Mouse (Mus musculus): ENCODE data around the gene Sowahc. TPM values are rescaled to one million over a fixed set of nuclear protein-coding genes. Genes with fewer than 3 reads are reported as not detected.

Sowahc gene
- 11.2 and 12.3 TPM in 2 replicates for polyA plus RNA-seq (2016; fragmentation: Nextera tagmentation; extraction: Ambion mirVana)

- peak within 1 kb of the TSS; percentile 80 for H3K4me3 ChIP-seq
- H3K9me3 ChIP-seq: no peaks in the 10 kb centered on the region
- H3K36me3 ChIP-seq: peaks cover 11% of the 10 kb centered on the region; the same call in 1 of the 2 replicates
- WGBS: under 1% methylated on average over 84 of the region's 84 CpGs
- H3K27me3 ChIP-seq (ENCODE audit: insufficient read depth, poor library complexity, severe bottlenecking): peaks cover 4% of the 10 kb centered on the region; the same call in 1 of the 2 replicates
- peak; percentile 96 for DNase-seq (ENCODE audit: low spot score)
- peak within 1 kb of the TSS; percentile 98 for H3K27ac ChIP-seq
- H3K4me1 ChIP-seq (replicated peaks): peaks cover 44% of the 10 kb centered on the region
These were observed at the start of gene Sowahc, which contains the start of gene Sept10 for GRCm38 (mm10) chr10:59221473-59222270. TSS of gene Sowahc (plus strand) at chr10:59221953. TSS of gene Sept10 (minus strand) at chr10:59221847.

GRCm38 (mm10) chr10:59172539-59172938 is 49.2 kb upstream of the Sowahc start:
- WGBS: 91% methylated on average over 1 of the region's 1 CpGs
- no peaks in the 10 kb centered on the region for H3K9me3 ChIP-seq
- H3K27ac ChIP-seq: no peak overlapping the region
- DNase-seq (ENCODE audit: low spot score): no peak
- H3K27me3 ChIP-seq (ENCODE audit: insufficient read depth, poor library complexity, severe bottlenecking): no peaks in the 10 kb centered on the region
- no peaks in the 10 kb centered on the region for H3K4me1 ChIP-seq (replicated peaks)
- peaks cover 48% of the 10 kb centered on the region for H3K36me3 ChIP-seq
- H3K4me3 ChIP-seq: no peak overlapping the region

- no peak overlapping the region for H3K27ac ChIP-seq
- DNase-seq (ENCODE audit: low spot score): no peak
- no peak overlapping the region for H3K4me3 ChIP-seq
- H3K4me1 ChIP-seq (replicated peaks): no peaks in the 10 kb centered on the region
- no peaks in the 10 kb centered on the region for H3K27me3 ChIP-seq (ENCODE audit: insufficient read depth, poor library complexity, severe bottlenecking)
- no peaks in the 10 kb centered on the region for H3K9me3 ChIP-seq
- 92% methylated on average over 3 of the region's 3 CpGs for WGBS
- H3K36me3 ChIP-seq: peaks cover 27% of the 10 kb centered on the region
These were observed 42.1 kb upstream of the Sowahc start for GRCm38 (mm10) chr10:59179620-59180019.

- Histone ChIP-seq H3K9me3 (no peaks in the 10 kb centered on the region), H3K4me1 (replicated peaks) (no peaks in the 10 kb centered on the region), H3K36me3 (peaks cover 13% of the 10 kb centered on the region), H3K27me3 (ENCODE audit: insufficient read depth, poor library complexity, severe bottlenecking) (no peaks in the 10 kb centered on the region), H3K4me3 (no peak overlapping the region), H3K27ac (no peak overlapping the region)
- no peak for DNase-seq (ENCODE audit: low spot score)
- WGBS: 83% methylated on average over 3 of the region's 3 CpGs
These were observed 39.4 kb upstream of the Sowahc start for GRCm38 (mm10) chr10:59182306-59182705.

- H3K27me3 ChIP-seq (ENCODE audit: insufficient read depth, poor library complexity, severe bottlenecking): no peaks in the 10 kb centered on the region
- DNase-seq (ENCODE audit: low spot score): peak; percentile 6
- peaks cover 14% of the 10 kb centered on the region for H3K36me3 ChIP-seq
- no peak overlapping the region for H3K4me3 ChIP-seq
- H3K4me1 ChIP-seq (replicated peaks): peaks cover 14% of the 10 kb centered on the region
- H3K27ac ChIP-seq: no peak overlapping the region
- 81% methylated on average over 5 of the region's 5 CpGs for WGBS
- H3K9me3 ChIP-seq: no peaks in the 10 kb centered on the region
These were observed 26.9 kb upstream of the Sowahc start for GRCm38 (mm10) chr10:59194891-59195290.

- no peak for DNase-seq (ENCODE audit: low spot score)
- Histone ChIP-seq H3K9me3 (no peaks in the 10 kb centered on the region), H3K4me3 (no peak overlapping the region), H3K36me3 (no peaks in the 10 kb centered on the region), H3K27ac (no peak overlapping the region), H3K4me1 (replicated peaks) (peaks cover 14% of the 10 kb centered on the region), H3K27me3 (ENCODE audit: insufficient read depth, poor library complexity, severe bottlenecking) (no peaks in the 10 kb centered on the region)
- WGBS: 79% methylated on average over 3 of the region's 3 CpGs
These were observed 25.0 kb upstream of the Sowahc start for GRCm38 (mm10) chr10:59196763-59197162.

- H3K4me1 ChIP-seq (replicated peaks): peaks cover 10% of the 10 kb centered on the region
- DNase-seq (ENCODE audit: low spot score): no peak
- H3K27ac ChIP-seq: no peak overlapping the region
- peaks cover 8% of the 10 kb centered on the region; the same call in 1 of the 2 replicates for H3K36me3 ChIP-seq
- H3K27me3 ChIP-seq (ENCODE audit: insufficient read depth, poor library complexity, severe bottlenecking): no peaks in the 10 kb centered on the region
- H3K4me3 ChIP-seq: no peak overlapping the region
- H3K9me3 ChIP-seq: no peaks in the 10 kb centered on the region
These were observed 21.7 kb upstream of the Sowahc start for GRCm38 (mm10) chr10:59200011-59200410.

GRCm38 (mm10) chr10:59220824-59221472 is 805 bp upstream of the Sowahc start:
- Histone ChIP-seq H3K27me3 (ENCODE audit: insufficient read depth, poor library complexity, severe bottlenecking) (peaks cover 4% of the 10 kb centered on the region; the same call in 1 of the 2 replicates), H3K4me3 (peak overlapping the region; percentile 80), H3K27ac (peak overlapping the region; percentile 98), H3K4me1 (replicated peaks) (peaks cover 44% of the 10 kb centered on the region), H3K9me3 (no peaks in the 10 kb centered on the region), H3K36me3 (peaks cover 11% of the 10 kb centered on the region; the same call in 1 of the 2 replicates)
- WGBS: 2% methylated on average over 39 of the region's 39 CpGs
- DNase-seq (ENCODE audit: low spot score): no peak

GRCm38 (mm10) chr10:59222271-59223101 is 733 bp downstream of the Sowahc start:
- H3K9me3 ChIP-seq: no peaks in the 10 kb centered on the region
- peak overlapping the region; percentile 98 for H3K27ac ChIP-seq
- H3K4me3 ChIP-seq: peak overlapping the region; percentile 80
- peaks cover 44% of the 10 kb centered on the region for H3K4me1 ChIP-seq (replicated peaks)
- 5% methylated on average over 49 of the region's 49 CpGs for WGBS
- H3K27me3 ChIP-seq (ENCODE audit: insufficient read depth, poor library complexity, severe bottlenecking): peaks cover 4% of the 10 kb centered on the region; the same call in 1 of the 2 replicates
- H3K36me3 ChIP-seq: peaks cover 11% of the 10 kb centered on the region; the same call in 1 of the 2 replicates
- DNase-seq (ENCODE audit: low spot score): peak; percentile 43

GRCm38 (mm10) chr10:59223301-59223700 is 1.5 kb downstream of the Sowahc start:
- DNase-seq (ENCODE audit: low spot score): no peak
- Histone ChIP-seq H3K9me3 (no peaks in the 10 kb centered on the region), H3K27me3 (ENCODE audit: insufficient read depth, poor library complexity, severe bottlenecking) (peaks cover 4% of the 10 kb centered on the region; the same call in 1 of the 2 replicates), H3K4me3 (peak overlapping the region; percentile 80), H3K27ac (peak overlapping the region; percentile 98; the same call in 1 of the 2 replicates), H3K36me3 (peaks cover 11% of the 10 kb centered on the region; the same call in 1 of the 2 replicates), H3K4me1 (replicated peaks) (peaks cover 44% of the 10 kb centered on the region)
- 41% methylated on average over 14 of the region's 14 CpGs for WGBS

- Histone ChIP-seq H3K4me3 (peak overlapping the region; percentile 80), H3K27ac (no peak overlapping the region), H3K36me3 (peaks cover 15% of the 10 kb centered on the region; the same call in 1 of the 2 replicates), H3K27me3 (ENCODE audit: insufficient read depth, poor library complexity, severe bottlenecking) (peaks cover 4% of the 10 kb centered on the region; the same call in 1 of the 2 replicates), H3K9me3 (no peaks in the 10 kb centered on the region), H3K4me1 (replicated peaks) (peaks cover 43% of the 10 kb centered on the region)
- 78% methylated on average over 4 of the region's 4 CpGs for WGBS
- no peak for DNase-seq (ENCODE audit: low spot score)
These were observed 2.1 kb downstream of the Sowahc start for GRCm38 (mm10) chr10:59223890-59224289.

- 95% methylated on average over 2 of the region's 2 CpGs for WGBS
- H3K4me3 ChIP-seq: no peak overlapping the region
- peaks cover 34% of the 10 kb centered on the region for H3K4me1 ChIP-seq (replicated peaks)
- no peaks in the 10 kb centered on the region for H3K9me3 ChIP-seq
- no peak overlapping the region for H3K27ac ChIP-seq
- DNase-seq (ENCODE audit: low spot score): no peak
- peaks cover 17% of the 10 kb centered on the region; the same call in 1 of the 2 replicates for H3K36me3 ChIP-seq
- H3K27me3 ChIP-seq (ENCODE audit: insufficient read depth, poor library complexity, severe bottlenecking): peaks cover 4% of the 10 kb centered on the region; the same call in 1 of the 2 replicates
These were observed 3.4 kb downstream of the Sowahc start for GRCm38 (mm10) chr10:59225137-59225536.

All from hindbrain, embryonic 10.5 days (tissue).